Comparison of ENCODE assay signal across 26 mouse cellular contexts in genomic region chr16:93908196-93908595, GRCm38 (mm10). TPM values are rescaled to one million over a fixed set of nuclear protein-coding genes. Genes with fewer than 3 reads are reported as not detected.
DNase-seq lines count a peak whose midpoint lies in the region; ATAC-seq and TF ChIP-seq lines count a peak whose summit lies in the region.
"Had no signal": no experiment of that assay in that cellular context is flagged by ENCODE, and none has a peak within 500 bp of the region (broad histone marks: within the 10 kb centered on the region; RNA-seq: fewer than 3 reads in every experiment).

No protein-coding gene starts in this region.

- H3K36me3 ChIP-seq in CH12.LX (replicated peaks in 1 of 2; ENCODE audit: control insufficient read depth in 1 of 2, insufficient read depth in 1 of 2, low read length in 1 of 2), result peaks cover 13 to 35% of the 10 kb centered on the region in 2 experiments
- H3K36me3 ChIP-seq: midbrain, embryonic 15.5 days had no signal

- H3K79me2 ChIP-seq in CH12.LX (replicated peaks; ENCODE audit: control insufficient read depth, extremely low read depth, insufficient read depth, poor library complexity, severe bottlenecking), result no peaks in the 10 kb centered on the region

- H3K9ac ChIP-seq in CH12.LX (ENCODE audit: insufficient read depth, low read depth), result no peak overlapping the region
- H3K9ac ChIP-seq: embryonic facial prominence, embryonic 12.5 days; forebrain, embryonic 12.5 days; kidney, embryonic 15.5 days; liver, embryonic 13.5 days; lung, embryonic 14.5 days; midbrain, embryonic 15.5 days had no signal

- dilution Hi-C loops in CH12.LX (cut with MboI; ENCODE audit: extremely low pct_ligation_motif_present, extremely low pct_unique_long_range_greater_than_20kb, low sequenced_read_pairs), result no loop called here

- ATAC-seq in CD4-positive, CD25-positive, alpha-beta regulatory T cell, adult 4 months, result no peak
- ATAC-seq in megakaryocyte progenitor cell, adult 5-6 weeks (replicated peaks; ENCODE audit: poor library complexity), result no peak
- ATAC-seq: hindbrain, postnatal 0 days; intestine, postnatal 0 days; midbrain, embryonic 15.5 days had no signal

- no peak for TF ChIP-seq POLR2A in CH12.LX (IDR thresholded peaks at IDR 0.05; ENCODE audit: low read depth, low read length)

- TF ChIP-seq CTCF in CH12.LX (conservative IDR thresholded peaks at IDR 0.05 in 1 of 2, IDR thresholded peaks at IDR 0.05 in 1 of 2; ENCODE audit: low read depth in 2 of 2, low read length in 2 of 2), result no peak

- peak; percentile 31 for DNase-seq in CD4-positive, CD25-positive, alpha-beta regulatory T cell, adult 2 months (ENCODE audit: low read depth, low spot score)
- DNase-seq in CH12.LX (ENCODE audit: extremely low read depth) (peak; percentile 55), ZHBTc4 (ENCODE audit: low read depth, low spot score) (peak; percentile 39)
- DNase-seq in thymus, postnatal 14 days, result peak; percentile 65
- no peak for DNase-seq in frontal cortex, postnatal 10 days (ENCODE audit: low spot score in 2 of 2)
- DNase-seq in urinary bladder, postnatal 4 days (ENCODE audit: low spot score in 2 of 2), result no peak
- DNase-seq: adrenal gland, adult 8-10 months; cerebellum, adult 11-12 months; cerebellum, postnatal 25 days; gastrocnemius, adult 2 months; heart, postnatal 10 days; kidney, postnatal 4 days; liver, embryonic 13.5 days; lung, embryonic 14.5 days had no signal

- no peaks in the 10 kb centered on the region for H3K27me3 ChIP-seq in CH12.LX (replicated peaks)
- H3K27me3 ChIP-seq: embryonic facial prominence, embryonic 12.5 days; forebrain, embryonic 12.5 days; kidney, embryonic 15.5 days; liver, embryonic 13.5 days; midbrain, embryonic 15.5 days had no signal

- in situ Hi-C loops in CH12.LX (cut with MboI; ENCODE audit: low pct_ligation_motif_present, low pct_unique_long_range_greater_than_20kb, low sequenced_read_pairs), result loop anchor here (5.0 to 10.0 kb wide), 2 partner anchors 104 to 357 kb away; no protein-coding TSS in a partner anchor

- TF ChIP-seq RAD21 in CH12.LX (IDR thresholded peaks at IDR 0.05; ENCODE audit: low read depth, low read length), result no peak

- no peak overlapping the region for H3K4me3 ChIP-seq in CH12.LX (replicated peaks in 1 of 3; ENCODE audit: low read depth in 2 of 3, low read length in 2 of 3, poor library complexity in 1 of 3)
- H3K4me3 ChIP-seq: embryonic facial prominence, embryonic 12.5 days; forebrain, embryonic 12.5 days; gastrocnemius, adult 2 months; heart, embryonic 10.5 days; hindbrain, embryonic 10.5 days; kidney, embryonic 15.5 days; liver, embryonic 13.5 days; midbrain, embryonic 15.5 days; myocyte had no signal

- no peak overlapping the region for H3K27ac ChIP-seq in CH12.LX (ENCODE audit: insufficient read depth, low read depth)
- H3K27ac ChIP-seq: embryonic facial prominence, embryonic 12.5 days; forebrain, embryonic 12.5 days; gastrocnemius, adult 2 months; heart, embryonic 10.5 days; hindbrain, embryonic 10.5 days; hindbrain, postnatal 0 days; liver, embryonic 13.5 days; midbrain, embryonic 15.5 days; stomach, postnatal 0 days had no signal

- no peak for TF ChIP-seq EP300 in CH12.LX (IDR thresholded peaks at IDR 0.05; ENCODE audit: low read length)

- H3K4me2 ChIP-seq in CH12.LX (ENCODE audit: insufficient read depth, low read depth, poor library complexity, severe bottlenecking), result no peak overlapping the region
- H3K4me2 ChIP-seq: embryonic facial prominence, embryonic 12.5 days; forebrain, embryonic 12.5 days; kidney, embryonic 15.5 days; liver, embryonic 13.5 days; lung, embryonic 14.5 days; midbrain, embryonic 15.5 days had no signal

- H3K4me1 ChIP-seq in CH12.LX (ENCODE audit: control insufficient read depth in 1 of 2, insufficient read depth in 2 of 2), result peaks cover 12 to 68% of the 10 kb centered on the region in 2 experiments
- H3K4me1 ChIP-seq: embryonic facial prominence, embryonic 12.5 days; forebrain, embryonic 12.5 days; midbrain, embryonic 15.5 days had no signal

- no peaks in the 10 kb centered on the region for H3K9me3 ChIP-seq in CH12.LX (replicated peaks; ENCODE audit: low read length)
- H3K9me3 ChIP-seq: embryonic facial prominence, embryonic 12.5 days; forebrain, embryonic 12.5 days; heart, embryonic 10.5 days; hindbrain, embryonic 10.5 days; kidney, embryonic 15.5 days; liver, embryonic 13.5 days; midbrain, embryonic 15.5 days had no signal

TF ChIP-seq in CH12.LX, 34 proteins besides CTCF, POLR2A, EP300 and RAD21:
- no peak for TF ChIP-seq MXI1 (IDR thresholded peaks at IDR 0.05; ENCODE audit: low read depth, low read length)
- TF ChIP-seq RCOR1 (conservative IDR thresholded peaks at IDR 0.05; ENCODE audit: low read depth, low read length), result no peak
- peak; percentile 74 for TF ChIP-seq ETS1 (conservative IDR thresholded peaks at IDR 0.05; ENCODE audit: low read depth, low read length)
- 0 out of 2 replicates have a peak, but pooled peaks have one; percentile 17 for TF ChIP-seq BHLHE40 (IDR thresholded peaks at IDR 0.05; ENCODE audit: low read depth, low read length)
- TF ChIP-seq SMC3 (IDR thresholded peaks at IDR 0.05; ENCODE audit: low read depth, low read length), result no peak
- no peak for TF ChIP-seq NRF1 (IDR thresholded peaks at IDR 0.05; ENCODE audit: low read depth, low read length)
TF ChIP-seq in CH12.LX: peak in this region for 2.

RNA-seq across cellular contexts. Expression of gene Chaf1b, which starts 24.5 kb away (rescaled TPM):
- polyA plus RNA-seq in CD4-positive, CD25-positive, alpha-beta regulatory T cell, adult 4 months (2017; shearing (Covaris generic)), result 10 to 100 TPM; 15.2 to 25.6 TPM
- 46.7 and 58.6 TPM in 2 replicates for total RNA-seq in CH12.LX (2012; rRNA removed)
- total RNA-seq in CH12.LX (2014; rRNA removed), result 74.8 and 76.2 TPM in 2 replicates
- polyA plus RNA-seq in CH12.LX (2012; ENCODE audit: insufficient read length, low read depth), result 82.0 and 84.0 TPM in 2 replicates
- 38.3 and 49.3 TPM in 2 replicates for total RNA-seq in megakaryocyte progenitor cell, adult 5-6 weeks (2015)
- 51.5 and 51.6 TPM in 2 replicates for total RNA-seq in megakaryocyte progenitor cell, adult 5-6 weeks (2017)

Comparison
In these comparisons a context has a peak if more than half of its experiments do, and no peak if none do; other contexts are left out.
1. DNase-seq: peak in CD4-positive, CD25-positive, alpha-beta regulatory T cell, adult 2 months (single experiment), CH12.LX (single experiment), ZHBTc4 (single experiment) and thymus, postnatal 14 days (single experiment); none in frontal cortex, postnatal 10 days (0 of 2) and urinary bladder, postnatal 4 days (0 of 2).